Mouse (Mus musculus): ENCODE data around the gene Nell1. TPM values are rescaled to one million over a fixed set of nuclear protein-coding genes. Genes with fewer than 3 reads are reported as not detected.

Nell1 gene
- polyA plus RNA-seq (2015; fragmentation: Illumina TruSeq; extraction: RNeasy Lipid Tissue Mini Kit (QIAGEN cat#74804); ENCODE audit: low read depth, low replicate concordance) = 44.4 TPM

GRCm38 (mm10) chr7:49974841-49975440 is at the start of gene Nell1:
TSS of gene Nell1 (plus strand) at chr7:49974864.

GRCm38 (mm10) chr7:50598890-50599289 is 624.2 kb downstream of the Nell1 start, which contains the start of gene 4933405O20Rik:
TSS of gene 4933405O20Rik (plus strand) at chr7:50599190.

Other genes starting within 250 kb of the Nell1 start
- gene Htatip2, start 215.7 kb upstream of the Nell1 start, polyA plus RNA-seq (2015; fragmentation: Illumina TruSeq; extraction: RNeasy Lipid Tissue Mini Kit (QIAGEN cat#74804); ENCODE audit: low read depth, low replicate concordance) = 15.6 TPM
- 27.2 TPM for gene Prmt3, start 196.5 kb upstream of the Nell1 start, polyA plus RNA-seq (2015; fragmentation: Illumina TruSeq; extraction: RNeasy Lipid Tissue Mini Kit (QIAGEN cat#74804); ENCODE audit: low read depth, low replicate concordance)
- 0.59 TPM for gene Slc6a5, start 64.7 kb upstream of the Nell1 start, polyA plus RNA-seq (2015; fragmentation: Illumina TruSeq; extraction: RNeasy Lipid Tissue Mini Kit (QIAGEN cat#74804); ENCODE audit: low read depth, low replicate concordance)

Data from brain, adult 10 weeks (tissue).